Mouse (Mus musculus) left cerebral cortex, adult 2 months (tissue): ENCODE measurements at regions not wholly inside any gene's neighbourhood (a gene's known extent, or its start where the extent isn't known, plus 50 kb on each side); places are given as distances from the start of the nearest gene placed in this dataset.

Experiments
- DNase-seq, 2 experiments: peaks; one replicate each; pipeline ENCODE4 v3.0.0; 2021 to 2022; ENCODE audit warnings: low spot score in 2 of 2, mixed read lengths in 1 of 2; ENCODE audit errors: extremely low spot score in 1 of 2
- H3K27ac ChIP-seq: fragments of 200-600 bp; 2 replicates; pipeline ENCODE4 v1.8.1; 2022
- H3K4me3 ChIP-seq: fragments of 200-600 bp; 2 replicates; pipeline ENCODE4 v1.8.1; 2022
- CTCF ChIP-seq: fragments of 200-600 bp; IDR thresholded peaks from 2 replicates; pipeline ENCODE4 v1.8.1; 2022; ENCODE audit warnings: antibody characterized with exemption, mild to moderate bottlenecking, moderate library complexity
- intact Hi-C: fragments of 180-260 bp; cut with DNase I; formaldehyde crosslinking; loops from one replicate; pipeline ENCODE4 v1.15.1; 2025

DNA sequence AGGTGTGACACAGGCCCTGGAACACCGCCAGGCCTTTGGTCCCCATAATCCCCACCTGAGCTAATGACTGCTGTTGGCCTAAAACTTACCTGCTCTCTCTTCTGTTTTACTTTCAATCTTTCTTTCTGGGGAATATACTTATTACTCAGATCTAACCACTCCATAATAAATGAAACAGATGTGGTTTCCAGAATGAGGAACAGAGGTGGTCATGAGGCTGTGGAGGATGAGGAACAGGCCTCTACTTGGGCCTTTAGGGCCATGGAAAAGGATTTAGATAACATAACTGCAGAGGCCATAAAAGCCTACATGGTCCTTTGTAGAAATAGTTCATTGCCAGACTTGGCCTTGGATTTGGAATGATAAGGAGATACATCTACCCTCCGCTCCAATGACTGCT, 74.1 kb downstream of the B3gnt5 start:
- no peak overlapping the region for H3K4me3 ChIP-seq
- intact Hi-C loops = no loop called here
- DNase-seq = no peak
- no peak overlapping the region for H3K27ac ChIP-seq
- TF ChIP-seq CTCF = no peak

- no peak for TF ChIP-seq CTCF
- DNase-seq = no peak
- intact Hi-C loops = no loop called here
- H3K4me3 ChIP-seq = no peak overlapping the region
- no peak overlapping the region for H3K27ac ChIP-seq
These were observed 74.7 kb downstream of the B3gnt5 start for GRCm38 (mm10) chr16:19834750-19835149.

GRCm38 (mm10) chr16:19839831-19840230, 79.8 kb downstream of the B3gnt5 start:
- no peak overlapping the region for H3K4me3 ChIP-seq
- no peak overlapping the region for H3K27ac ChIP-seq
- no peak for TF ChIP-seq CTCF
- intact Hi-C loops = no loop called here
- DNase-seq = no peak

DNA sequence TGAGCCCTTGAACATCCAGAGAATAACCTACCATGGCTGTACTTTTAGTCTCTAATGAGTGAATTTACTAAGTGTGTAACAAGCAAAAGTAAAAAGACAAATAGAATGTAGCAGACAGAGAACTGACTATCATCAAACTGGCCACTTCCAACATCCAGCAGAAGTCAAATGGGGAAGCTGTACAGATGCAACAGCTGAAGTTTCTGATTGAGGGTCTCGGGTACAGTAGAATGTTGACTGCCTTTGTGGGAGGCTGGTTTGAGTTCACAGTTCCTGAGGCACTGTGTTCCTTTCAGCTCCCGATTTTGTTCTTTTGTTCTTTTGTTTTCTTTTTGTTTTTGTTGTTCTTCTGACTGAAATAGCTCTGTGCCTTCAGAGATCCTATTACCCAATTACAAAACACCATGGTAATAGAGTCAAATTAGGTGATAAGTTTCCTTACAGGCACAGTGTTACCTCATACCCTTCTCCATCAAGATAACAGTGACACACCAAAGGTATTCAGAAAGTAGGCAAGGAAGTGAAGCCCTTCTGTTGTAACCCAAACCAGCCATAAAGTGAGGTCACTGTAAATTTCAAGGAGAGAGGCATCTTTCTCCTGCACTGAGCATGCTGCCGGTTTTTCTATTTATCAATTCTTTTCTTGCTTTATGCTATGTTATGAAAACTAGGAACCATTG, 82.5 kb downstream of the B3gnt5 start:
- intact Hi-C loops = no loop called here
- H3K27ac ChIP-seq = no peak overlapping the region
- no peak overlapping the region for H3K4me3 ChIP-seq
- no peak for DNase-seq
- TF ChIP-seq CTCF = no peak

GRCm38 (mm10) chr16:19843738-19844137, 83.7 kb downstream of the B3gnt5 start:
- Histone ChIP-seq H3K27ac (no peak overlapping the region), H3K4me3 (no peak overlapping the region)
- no peak for DNase-seq
- TF ChIP-seq CTCF = no peak
- intact Hi-C loops = no loop called here

- H3K4me3 ChIP-seq = no peak overlapping the region
- no peak overlapping the region for H3K27ac ChIP-seq
- TF ChIP-seq CTCF = peak; percentile 66
- DNase-seq = no peak
- intact Hi-C loops = loop anchor here (5.0 kb wide), 1 partner anchor 126 kb away; no protein-coding TSS in a partner anchor
These were observed 88.4 kb downstream of the B3gnt5 start for GRCm38 (mm10) chr16:19848395-19848794.

DNA sequence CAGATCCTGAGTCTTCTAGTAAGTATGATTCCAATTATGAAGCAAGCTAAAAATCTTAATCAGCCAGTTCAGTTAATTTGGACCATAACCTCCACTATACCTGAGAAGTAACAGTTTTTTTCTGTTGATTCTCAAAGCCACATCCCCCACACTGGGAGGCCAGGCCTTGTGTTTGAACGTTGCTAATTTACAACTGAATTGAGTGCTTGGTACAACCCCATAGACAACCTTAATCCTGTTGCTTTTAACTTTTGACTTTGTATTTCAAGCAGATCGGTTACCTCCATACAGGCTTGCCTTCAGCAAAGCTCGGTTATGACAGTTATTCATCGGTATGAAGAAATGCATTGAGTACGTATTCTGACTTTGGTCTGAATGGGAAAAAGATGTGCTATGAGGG, 105.3 kb downstream of the B3gnt5 start:
- H3K27ac ChIP-seq = no peak overlapping the region
- no peak for DNase-seq
- TF ChIP-seq CTCF = no peak

DNA sequence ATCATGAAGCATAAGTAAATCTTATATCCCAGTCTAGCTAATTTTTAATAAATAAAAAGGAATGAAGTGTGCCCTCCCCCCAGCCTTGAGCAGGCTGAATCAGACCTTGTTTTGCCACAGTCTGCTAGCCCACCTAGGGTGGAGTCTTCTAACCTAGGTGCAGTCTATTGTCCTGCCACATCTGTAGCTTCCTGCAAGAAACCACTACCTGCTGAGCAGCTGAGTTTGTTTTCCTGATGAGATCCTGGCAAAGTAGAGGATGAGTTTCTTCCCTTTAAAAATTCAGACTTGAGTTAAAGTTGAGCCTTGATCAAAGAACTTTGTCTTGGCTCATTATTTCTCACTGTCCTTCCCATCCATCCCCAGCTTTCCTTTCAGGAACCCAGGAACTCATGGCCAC, 105.9 kb downstream of the B3gnt5 start:
- DNase-seq = no peak
- Histone ChIP-seq H3K27ac (no peak overlapping the region), H3K4me3 (no peak overlapping the region)
- intact Hi-C loops = no loop called here
- TF ChIP-seq CTCF = no peak

More for the DNA sequence above, 105.3 kb downstream of the B3gnt5 start:
- intact Hi-C loops = no loop called here
- H3K4me3 ChIP-seq = no peak overlapping the region

DNA sequence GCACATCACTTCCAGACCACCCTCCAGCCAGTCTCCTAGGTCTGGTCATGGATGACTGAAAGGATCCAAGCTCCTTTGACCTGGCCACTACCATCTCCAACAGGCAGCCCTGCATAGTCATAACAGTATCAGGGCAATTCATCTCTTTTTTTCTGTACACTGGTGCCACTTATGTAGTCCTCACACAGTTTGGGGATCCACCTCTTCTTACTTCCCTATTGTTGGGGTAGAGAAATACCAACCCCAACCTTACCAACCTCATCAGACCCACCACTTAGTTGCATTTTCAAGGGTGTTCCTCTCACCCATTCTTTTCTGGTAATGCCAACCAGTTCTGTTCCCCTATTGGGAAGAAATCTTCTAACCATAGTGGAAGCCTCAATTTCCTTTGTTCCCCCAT, 109.4 kb downstream of the B3gnt5 start:
- TF ChIP-seq CTCF = no peak
- intact Hi-C loops = no loop called here
- Histone ChIP-seq H3K4me3 (no peak overlapping the region), H3K27ac (no peak overlapping the region)
- no peak for DNase-seq

DNA sequence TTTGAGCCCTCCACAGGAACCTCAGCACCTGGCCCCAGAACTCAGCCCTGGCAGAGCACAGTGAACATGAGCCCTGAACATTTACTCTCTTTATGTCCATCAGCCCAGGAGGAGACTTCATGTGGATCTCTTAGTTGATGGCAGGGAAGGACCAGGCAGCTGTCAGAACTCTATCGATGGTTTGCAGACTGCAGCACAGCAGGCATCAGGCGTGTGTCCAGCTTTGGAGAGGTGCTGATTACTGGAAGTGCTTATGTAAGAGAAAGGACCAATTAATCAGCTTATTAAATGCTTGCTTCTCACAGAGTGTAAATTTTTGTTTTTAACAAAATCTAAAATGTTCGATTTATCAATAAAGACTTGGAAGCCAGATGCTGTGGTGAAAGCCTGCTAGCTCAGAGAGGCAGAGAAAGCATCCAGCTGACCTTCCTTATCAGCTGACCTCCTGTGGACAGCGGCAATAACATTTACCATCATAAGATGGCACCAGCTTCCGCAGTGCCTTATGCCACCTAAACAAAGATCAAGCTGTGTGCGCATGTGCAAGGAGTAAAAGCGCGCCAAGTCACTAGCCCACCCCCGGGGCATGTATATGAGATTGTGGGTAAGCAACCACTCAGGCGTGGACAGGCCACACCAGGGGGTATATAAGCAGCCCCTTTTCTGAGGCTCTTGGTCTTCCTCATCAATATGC, 105.8 kb downstream of the Klhl6 start:
- no peak for DNase-seq
- intact Hi-C loops = no loop called here
- TF ChIP-seq CTCF = no peak; the same call in 1 of the 2 replicates
- Histone ChIP-seq H3K27ac (no peak overlapping the region), H3K4me3 (no peak overlapping the region)

DNA sequence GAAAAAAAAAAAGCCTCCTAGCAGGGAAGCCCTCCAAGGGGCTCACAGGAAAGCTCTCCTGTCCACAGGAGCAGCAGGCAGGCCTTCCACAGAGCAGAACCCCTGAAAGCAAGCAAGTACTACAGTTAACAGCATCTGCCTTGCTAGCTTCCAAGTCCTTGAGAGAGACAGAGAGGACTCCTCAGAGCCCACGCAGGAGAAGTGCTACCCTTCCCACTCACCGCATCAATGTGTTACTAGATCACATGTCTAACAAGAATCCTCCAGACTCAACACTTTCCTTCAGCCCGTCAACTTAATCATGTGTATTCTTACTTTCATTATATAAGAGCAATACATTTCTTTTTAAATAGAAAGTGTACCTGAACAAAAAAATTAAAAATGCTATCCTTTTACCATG, 99.9 kb downstream of the Klhl6 start:
- TF ChIP-seq CTCF = no peak
- DNase-seq = peak in 1 of 2 experiments; percentile 19
- intact Hi-C loops = loop anchor here (10.0 kb wide), 1 partner anchor 212 kb away; the partner anchor contains the start of gene Klhl24

DNA sequence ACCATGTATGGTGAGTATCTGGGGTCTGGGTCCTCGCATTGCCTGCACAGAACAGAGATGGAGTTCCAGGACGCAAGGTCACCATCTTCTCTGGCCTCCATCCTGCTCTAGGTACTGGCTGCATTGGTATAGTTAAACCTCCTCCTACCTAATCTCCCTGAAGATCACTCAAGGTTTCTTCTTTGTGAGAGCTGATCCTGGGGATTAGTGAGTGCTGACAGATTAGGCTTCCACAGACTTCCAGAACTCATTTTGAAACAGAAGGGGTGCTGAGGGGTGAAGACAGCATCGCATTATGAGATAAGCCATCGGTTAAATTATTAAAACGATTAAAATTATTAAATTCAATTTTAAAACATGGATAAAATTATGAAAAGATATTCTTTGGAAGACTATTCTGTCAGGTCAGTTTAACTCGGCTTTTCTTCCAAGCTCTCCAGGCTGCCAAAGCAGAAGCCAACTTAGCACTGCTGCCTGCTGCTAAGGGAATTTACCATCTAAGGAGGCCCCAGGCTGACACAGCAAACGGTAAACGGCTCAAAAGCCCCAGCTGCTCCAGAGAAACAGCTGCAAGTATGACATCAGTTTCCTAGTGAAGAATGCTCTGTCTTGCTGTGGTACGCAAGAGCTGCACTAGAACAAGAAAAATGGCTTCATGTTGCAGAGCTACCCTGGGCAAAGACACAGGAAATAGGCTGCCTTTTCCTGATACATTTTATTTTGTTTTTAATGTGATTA, 98.9 kb downstream of the Klhl6 start:
- TF ChIP-seq CTCF = no peak
- peak overlapping the region; percentile 50 for H3K27ac ChIP-seq
- DNase-seq = no peak
- intact Hi-C loops = loop anchor here (10.0 kb wide), 1 partner anchor 211 kb away; the partner anchor contains the start of gene Klhl24
- H3K4me3 ChIP-seq = no peak overlapping the region

More for the DNA sequence above, 99.9 kb downstream of the Klhl6 start:
- H3K27ac ChIP-seq = no peak overlapping the region
- no peak overlapping the region for H3K4me3 ChIP-seq
